In genomic region chr16:37753809-37754208, GRCm38 (mm10) we compare ENCODE assay signal across 11 mouse cellular contexts. TPM values are rescaled to one million over a fixed set of nuclear protein-coding genes. Genes with fewer than 3 reads are reported as not detected.
DNase-seq lines count a peak whose midpoint lies in the region; ATAC-seq and TF ChIP-seq lines count a peak whose summit lies in the region.
"Had no signal": no experiment of that assay in that cellular context is flagged by ENCODE, and none has a peak within 500 bp of the region (broad histone marks: within the 10 kb centered on the region; RNA-seq: fewer than 3 reads in every experiment).

No protein-coding gene starts in this region.

- H3K36me3 ChIP-seq in kidney, postnatal 0 days (ENCODE audit: insufficient read depth, low read length) = no peaks in the 10 kb centered on the region
- no peaks in the 10 kb centered on the region for H3K36me3 ChIP-seq in liver, embryonic 13.5 days
- H3K36me3 ChIP-seq: neural tube, embryonic 13.5 days had no signal

- ATAC-seq in kidney, postnatal 0 days (replicated peaks; ENCODE audit: low FRiP score, low read depth) = no peak
- ATAC-seq in liver, embryonic 13.5 days (ENCODE audit: low read depth) = peak; percentile 39
- ATAC-seq in inflammation-experienced regulatory T-cells, adult 6 months = no peak
- ATAC-seq: forebrain, embryonic 14.5 days; Patski had no signal

- DNase-seq in kidney, postnatal 0 days (ENCODE audit: low spot score) = peak; percentile 51
- no peak for DNase-seq in kidney, adult 9 months
- DNase-seq in ES-CJ7 (ENCODE audit: low read depth, low spot score) = peak; percentile 81
- DNase-seq in embryo, embryonic 11 days = peak; percentile 52
- DNase-seq in liver, embryonic 13.5 days = peak; percentile 12
- DNase-seq in right cerebral cortex, postnatal 10 days (ENCODE audit: low spot score in 2 of 2) = no peak
- DNase-seq: thymus, postnatal 14 days had no signal

- H3K27me3 ChIP-seq in kidney, postnatal 0 days (ENCODE audit: insufficient read depth, low read length) = no peaks in the 10 kb centered on the region
- H3K27me3 ChIP-seq in liver, embryonic 13.5 days = no peaks in the 10 kb centered on the region
- H3K27me3 ChIP-seq: neural tube, embryonic 13.5 days; Patski had no signal

- 0 out of 2 replicates have a peak, but pooled peaks cover 3% of the 10 kb centered on the region for H3K4me1 ChIP-seq in kidney, postnatal 0 days (replicated peaks; ENCODE audit: insufficient read depth, low read length)
- H3K4me1 ChIP-seq in liver, embryonic 13.5 days (replicated peaks) = peaks cover 10% of the 10 kb centered on the region
- H3K4me1 ChIP-seq: neural tube, embryonic 13.5 days had no signal

- H3K4me3 ChIP-seq in kidney, postnatal 0 days (replicated peaks; ENCODE audit: low read depth, low read length) = no peak overlapping the region
- H3K4me3 ChIP-seq in liver, embryonic 13.5 days (replicated peaks) = no peak overlapping the region
- H3K4me3 ChIP-seq: neural tube, embryonic 13.5 days had no signal

- no peak overlapping the region for H3K9ac ChIP-seq in kidney, postnatal 0 days (ENCODE audit: low read depth, low read length)
- H3K9ac ChIP-seq in liver, embryonic 13.5 days = no peak overlapping the region
- H3K9ac ChIP-seq: neural tube, embryonic 13.5 days had no signal

- H3K27ac ChIP-seq in kidney, postnatal 0 days = peak overlapping the region; percentile 58; the same call in 1 of the 2 replicates
- H3K27ac ChIP-seq in liver, embryonic 13.5 days = no peak overlapping the region
- H3K27ac ChIP-seq: neural tube, embryonic 13.5 days had no signal

- no peaks in the 10 kb centered on the region for H3K9me3 ChIP-seq in kidney, postnatal 0 days (replicated peaks; ENCODE audit: low read length)
- H3K9me3 ChIP-seq in liver, embryonic 13.5 days (replicated peaks) = no peaks in the 10 kb centered on the region
- H3K9me3 ChIP-seq: neural tube, embryonic 13.5 days had no signal

- H3K4me2 ChIP-seq in kidney, postnatal 0 days (ENCODE audit: low read length) = no peak overlapping the region
- H3K4me2 ChIP-seq in liver, embryonic 13.5 days = no peak overlapping the region
- H3K4me2 ChIP-seq: neural tube, embryonic 13.5 days had no signal

- WGBS in kidney, postnatal 0 days = 91% methylated on average over 1 of the region's 1 CpGs
- WGBS in liver, embryonic 13.5 days (ENCODE audit: insufficient replicate concordance) = 38% methylated on average over 1 of the region's 1 CpGs

- no peak for TF ChIP-seq CTCF in kidney, postnatal 0 days (IDR thresholded peaks at IDR 0.05; ENCODE audit: low read depth)

RNA-seq across cellular contexts. Expression of gene Fstl1, which starts 22.9 kb away (rescaled TPM):
- polyA plus RNA-seq in kidney, postnatal 0 days (2015; fragmentation: Nextera tagmentation; extraction: Ambion mirVana) = 641 and 681 TPM in 2 replicates
- 26.6 and 31.4 TPM in 2 replicates for polyA plus RNA-seq in liver, embryonic 13.5 days (2015; fragmentation: Nextera tagmentation; extraction: Ambion mirVana)
- under 1 TPM in 1 of 3 experiments, not detected in 2; 0.27 TPM for polyA plus RNA-seq in inflammation-experienced regulatory T-cells, adult 6 months (2017; shearing (Covaris generic))

Comparison
In these comparisons a context has a peak if more than half of its experiments do, and no peak if none do; other contexts are left out.
1. DNase-seq: peak in kidney, postnatal 0 days (single experiment), ES-CJ7 (single experiment), embryo, embryonic 11 days (single experiment) and liver, embryonic 13.5 days (single experiment); none in kidney, adult 9 months (single experiment) and right cerebral cortex, postnatal 10 days (0 of 2).
2. RNA of gene Fstl1, which starts 22.9 kb away (polyA plus RNA-seq): 641 to 681 TPM in kidney, postnatal 0 days; 26.6 to 31.4 TPM in liver, embryonic 13.5 days and 0.27 TPM in inflammation-experienced regulatory T-cells, adult 6 months; every median in the first group is over 10 times any median in the second.